Mouse (Mus musculus): ENCODE data around the gene Zfp940. TPM values are rescaled to one million over a fixed set of nuclear protein-coding genes. Genes with fewer than 3 reads are reported as not detected.
A peak's percentile ranks its signal among the peaks of the same experiment; 100 is the strongest.

Gene Zfp940
- total RNA-seq, 2 experiments from 2014 or later = 0.62 to 0.87 TPM

DNA sequence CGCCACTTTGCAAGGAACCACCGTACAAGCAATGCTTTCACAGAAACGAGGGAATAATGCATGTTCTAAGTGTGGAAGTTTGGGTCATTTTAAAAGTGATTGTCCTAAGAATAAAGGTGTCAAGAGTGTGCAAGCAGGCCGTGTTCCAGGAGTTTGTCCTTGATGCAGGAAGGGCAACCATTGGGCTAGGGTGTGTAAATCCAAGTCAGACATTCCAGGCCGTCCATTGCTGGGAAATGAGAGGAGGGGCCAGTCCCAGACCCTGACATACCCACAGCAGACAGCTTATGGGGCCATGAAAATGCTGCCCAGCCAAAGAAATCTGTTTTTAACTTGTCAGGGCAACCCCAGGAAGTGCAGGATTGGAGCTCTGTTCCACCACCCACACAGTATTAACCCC, 46.4 kb downstream of the Zfp940 start:
- DNase-seq = no peak

DNA sequence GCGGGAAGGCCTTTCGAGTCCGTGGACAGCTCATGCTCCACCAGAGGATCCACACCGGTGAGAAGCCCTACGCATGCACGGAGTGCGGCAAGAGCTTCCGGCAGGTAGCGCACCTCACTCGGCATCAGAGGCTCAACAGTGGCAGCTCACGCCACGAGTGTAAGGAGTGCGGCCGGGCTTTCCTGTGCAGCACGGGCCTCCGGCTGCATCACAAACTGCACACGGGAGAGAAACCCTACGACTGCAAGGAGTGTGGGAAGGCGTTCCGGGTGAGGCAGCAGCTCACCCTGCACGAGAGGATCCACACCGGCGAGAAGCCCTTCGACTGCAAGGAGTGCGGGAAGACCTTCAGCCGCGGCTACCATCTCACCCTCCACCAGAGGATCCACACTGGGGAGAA, 60.6 kb downstream of the Zfp940 start:
- no peak for DNase-seq

GRCm38 (mm10) chr7:29785888-29786287, 67.6 kb downstream of the Zfp940 start:
- DNase-seq = no peak

- no peak for DNase-seq
Observed at GRCm38 (mm10) chr7:29785023-29785422, 68.4 kb downstream of the Zfp940 start.

DNA sequence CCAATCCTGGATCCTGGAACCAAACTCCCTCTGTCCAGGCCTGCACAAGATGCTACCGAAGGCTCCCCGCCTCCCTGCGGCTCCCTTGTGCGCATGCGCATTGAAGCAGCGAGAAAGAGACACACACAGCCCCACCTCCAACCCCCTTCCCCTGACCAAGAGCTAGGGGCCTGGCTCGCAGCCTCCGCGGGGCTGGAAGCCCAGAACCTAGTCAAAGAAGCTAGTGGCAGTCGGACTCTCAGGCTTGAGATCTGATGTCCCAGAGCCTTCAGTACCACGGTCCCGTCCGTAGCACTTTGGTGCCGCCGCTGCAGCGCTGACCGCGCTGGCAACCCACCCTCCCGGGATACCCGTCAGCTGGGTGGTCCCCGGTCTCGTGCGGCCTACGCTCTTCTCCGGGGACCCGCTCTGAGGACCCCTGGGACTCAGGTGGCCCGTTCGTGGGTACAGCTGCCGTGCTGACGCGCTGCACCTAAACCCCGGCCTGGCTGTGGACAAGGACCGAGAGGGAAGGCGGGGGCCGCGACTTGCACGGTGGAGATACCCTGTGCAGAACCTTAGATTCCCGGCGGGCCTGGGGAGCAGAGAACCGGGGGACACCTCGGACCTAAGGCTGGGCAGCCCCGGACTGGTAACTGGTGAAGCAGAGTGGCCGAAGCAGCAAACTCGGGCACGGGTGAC, 69.5 kb downstream of the Zfp940 start, which contains the start of gene Zfp30:
TSS of gene Zfp30 (plus strand) at position 128 of the 681 bp plus-strand sequence.
- DNase-seq = peak; percentile 86 to 90

Other genes starting within 250 kb of the Zfp940 start
- gene Catsperg2, start 126.6 kb downstream of the Zfp940 start, total RNA-seq (2021) = not detected
- 10 to 100 TPM; 10.9 to 11.4 TPM for gene Zfp84, start 85.1 kb downstream of the Zfp940 start, total RNA-seq (2021)
- 1 to 10 TPM; 3.4 to 4.2 TPM for gene Zfp30, start 69.7 kb downstream of the Zfp940 start, total RNA-seq (2021)
- gene Zfp790, start 37.6 kb downstream of the Zfp940 start, total RNA-seq (2021) = 1 to 10 TPM; 9.1 to 9.8 TPM
- 1 to 10 TPM; 3.3 to 3.9 TPM for gene Zfp420, start 6.3 kb upstream of the Zfp940 start, total RNA-seq (2021)
- gene Zfp27, start 52.9 kb upstream of the Zfp940 start, total RNA-seq (2021) = 1 to 10 TPM; 8.6 to 8.7 TPM
- 1 to 10 TPM; 4.2 to 7.5 TPM for gene Zfp383, start 54.6 kb upstream of the Zfp940 start, total RNA-seq (2021)
- 1 to 10 TPM; 4.3 to 6.8 TPM for gene Zfp74, start 100.4 kb upstream of the Zfp940 start, total RNA-seq (2021)
- gene Zfp568, start 130.3 kb upstream of the Zfp940 start, total RNA-seq (2021) = 10 to 100 TPM; 24.0 to 31.6 TPM
- gene Zfp14, start 197.7 kb upstream of the Zfp940 start, total RNA-seq (2021) = 1 to 10 TPM; 2.0 to 2.9 TPM
- gene Zfp82, start 219.2 kb upstream of the Zfp940 start, total RNA-seq (2021) = 1 to 10 TPM; 3.0 to 3.1 TPM
- gene Gm26920, start 236.7 kb upstream of the Zfp940 start, total RNA-seq (2021) = not detected
- 1 to 10 TPM; 1.4 to 1.9 TPM for gene Zfp566, start 236.9 kb upstream of the Zfp940 start, total RNA-seq (2021)
- gene Zfp260, start 241.1 kb upstream of the Zfp940 start, total RNA-seq (2021) = 10 to 100 TPM; 26.9 to 38.9 TPM

Data from heart, adult 18-20 months (tissue).